8 mouse cellular contexts compared by ENCODE assay signal in genomic region chr9:107288711-107289110, GRCm38 (mm10). TPM values are rescaled to one million over a fixed set of nuclear protein-coding genes. Genes with fewer than 3 reads are reported as not detected.
A peak's percentile ranks its signal among the peaks of the same experiment; 100 is the strongest.
DNase-seq lines count a peak whose midpoint lies in the region; ATAC-seq and TF ChIP-seq lines count a peak whose summit lies in the region.

No protein-coding gene starts in this region.

- DNase-seq in testis, postnatal 10 days (ENCODE audit: low spot score) = no peak
- peak; percentile 45 for DNase-seq in kidney, postnatal 0 days (ENCODE audit: low spot score)
- DNase-seq in stomach, postnatal 0 days (ENCODE audit: low spot score) = peak; percentile 80
- no peak for DNase-seq in right cerebral cortex, adult 18-20 months
- DNase-seq in cerebellum, adult 11 months = no peak

- no peak overlapping the region for H3K27ac ChIP-seq in testis, adult 2 months (ENCODE audit: control insufficient read depth, insufficient read depth, low read depth, low read length)
- H3K27ac ChIP-seq in kidney, postnatal 0 days = 0 out of 2 replicates have a peak overlapping the region, but pooled peaks have one; percentile 65
- H3K27ac ChIP-seq in stomach, postnatal 0 days (replicated peaks) = peak overlapping the region; percentile 87

- H3K36me3 ChIP-seq in testis, adult 2 months (ENCODE audit: control insufficient read depth, insufficient read depth, low read length) = no peaks in the 10 kb centered on the region
- H3K36me3 ChIP-seq in erythroblast, embryonic 14.5 days (ENCODE audit: control insufficient read depth) = no peaks in the 10 kb centered on the region
- H3K36me3 ChIP-seq in kidney, postnatal 0 days (ENCODE audit: insufficient read depth, low read length) = no peaks in the 10 kb centered on the region
- H3K36me3 ChIP-seq in stomach, postnatal 0 days (ENCODE audit: control insufficient read depth, insufficient read depth, low read length) = no peaks in the 10 kb centered on the region

- no peaks in the 10 kb centered on the region for H3K27me3 ChIP-seq in testis, adult 2 months (ENCODE audit: control insufficient read depth, insufficient read depth, low read length)
- peaks cover 12% of the 10 kb centered on the region for H3K27me3 ChIP-seq in erythroblast, embryonic 14.5 days (ENCODE audit: control insufficient read depth)
- H3K27me3 ChIP-seq in kidney, postnatal 0 days (ENCODE audit: insufficient read depth, low read length) = no peaks in the 10 kb centered on the region
- no peaks in the 10 kb centered on the region for H3K27me3 ChIP-seq in stomach, postnatal 0 days (ENCODE audit: control insufficient read depth, insufficient read depth, low read length)

- H3K4me1 ChIP-seq in testis, adult 2 months (ENCODE audit: control insufficient read depth, insufficient read depth, low read length) = peaks cover 3% of the 10 kb centered on the region; the same call in 1 of the 2 replicates
- H3K4me1 ChIP-seq in erythroblast, embryonic 14.5 days (ENCODE audit: control insufficient read depth) = peaks cover 30% of the 10 kb centered on the region
- H3K4me1 ChIP-seq in kidney, postnatal 0 days (replicated peaks; ENCODE audit: insufficient read depth, low read length) = 0 out of 2 replicates have a peak, but pooled peaks cover 7% of the 10 kb centered on the region
- H3K4me1 ChIP-seq in stomach, postnatal 0 days (replicated peaks; ENCODE audit: control insufficient read depth, insufficient read depth) = no peaks in the 10 kb centered on the region

- peak overlapping the region; percentile 84 for H3K4me2 ChIP-seq in kidney, postnatal 0 days (ENCODE audit: low read length)
- peak overlapping the region; percentile 72 for H3K4me2 ChIP-seq in stomach, postnatal 0 days (replicated peaks; ENCODE audit: low read depth)

- H3K4me3 ChIP-seq in testis, adult 2 months (ENCODE audit: control insufficient read depth, low read depth, low read length) = peak overlapping the region; percentile 73
- peak overlapping the region; percentile 61 for H3K4me3 ChIP-seq in erythroblast, embryonic 14.5 days (replicated peaks)
- peak overlapping the region; percentile 43 for H3K4me3 ChIP-seq in kidney, postnatal 0 days (replicated peaks; ENCODE audit: low read depth, low read length)
- peak overlapping the region; percentile 43 for H3K4me3 ChIP-seq in stomach, postnatal 0 days (ENCODE audit: low read depth, low read length)

- no peak for TF ChIP-seq EP300 in stomach, postnatal 0 days (optimal IDR thresholded peaks at IDR 0.05)

- TF ChIP-seq CTCF in testis, adult 2 months (IDR thresholded peaks at IDR 0.05; ENCODE audit: control insufficient read depth, insufficient read depth, insufficient replicate concordance, low read depth, low read length) = no peak
- TF ChIP-seq CTCF in kidney, postnatal 0 days (IDR thresholded peaks at IDR 0.05; ENCODE audit: low read depth) = no peak
- no peak for TF ChIP-seq CTCF in stomach, postnatal 0 days (IDR thresholded peaks at IDR 0.05; ENCODE audit: low read depth)

- WGBS in kidney, postnatal 0 days = 38% methylated on average over 8 of the region's 8 CpGs
- WGBS in stomach, postnatal 0 days = 31% methylated on average over 8 of the region's 8 CpGs

- no peak for TF ChIP-seq POLR2A in testis, adult 2 months (IDR thresholded peaks at IDR 0.05; ENCODE audit: control insufficient read depth, low read depth, low read length)

- peak overlapping the region; percentile 53 for H3K9ac ChIP-seq in kidney, postnatal 0 days (ENCODE audit: low read depth, low read length)
- H3K9ac ChIP-seq in stomach, postnatal 0 days (ENCODE audit: low read length) = peak overlapping the region; percentile 51

- H3K9me3 ChIP-seq in erythroblast, embryonic 14.5 days (ENCODE audit: control insufficient read depth, low read length) = no peaks in the 10 kb centered on the region
- no peaks in the 10 kb centered on the region for H3K9me3 ChIP-seq in kidney, postnatal 0 days (replicated peaks; ENCODE audit: low read length)
- H3K9me3 ChIP-seq in stomach, postnatal 0 days (ENCODE audit: control insufficient read depth, low read length) = no peaks in the 10 kb centered on the region

- ATAC-seq in kidney, postnatal 0 days (replicated peaks; ENCODE audit: low FRiP score, low read depth) = 0 out of 2 replicates have a peak, but pooled peaks have one; percentile 15
- peak; percentile 54 for ATAC-seq in megakaryocyte, adult 5-6 weeks (ENCODE audit: poor library complexity, severe bottlenecking)
- ATAC-seq in stomach, postnatal 0 days (ENCODE audit: low FRiP score, low TSS enrichment) = peak; percentile 84

RNA-seq across cellular contexts. Expression of gene Mapkapk3, which starts 1.0 kb away (rescaled TPM):
- 4.1 and 5.2 TPM in 2 replicates for polyA plus RNA-seq in testis, adult 2 months (2012; rRNA removed)
- 0.11 TPM in 2 replicates for polyA plus RNA-seq in erythroblast, embryonic 14.5 days (2012)
- 13.4 and 14.0 TPM in 2 replicates for polyA plus RNA-seq in kidney, postnatal 0 days (2015; fragmentation: Nextera tagmentation; extraction: Ambion mirVana)
- total RNA-seq in megakaryocyte, adult 5-6 weeks (2015) = 98.6 and 105 TPM in 2 replicates
- total RNA-seq in megakaryocyte, adult 5-6 weeks (2017) = 156 and 174 TPM in 2 replicates
- 32.0 and 37.4 TPM in 2 replicates for polyA plus RNA-seq in stomach, postnatal 0 days (2015; fragmentation: Nextera tagmentation; extraction: Ambion mirVana)

RNA-seq across cellular contexts. Expression of gene Cish, which starts 7.1 kb away (rescaled TPM):
- 2.7 and 3.8 TPM in 2 replicates for polyA plus RNA-seq in testis, adult 2 months (2012; rRNA removed)
- 1.9 and 4.1 TPM in 2 replicates for polyA plus RNA-seq in erythroblast, embryonic 14.5 days (2012)
- polyA plus RNA-seq in kidney, postnatal 0 days (2015; fragmentation: Nextera tagmentation; extraction: Ambion mirVana) = 26.2 and 30.5 TPM in 2 replicates
- 1.7 and 5.3 TPM in 2 replicates for total RNA-seq in megakaryocyte, adult 5-6 weeks (2015)
- total RNA-seq in megakaryocyte, adult 5-6 weeks (2017) = 0.40 and 0.45 TPM in 2 replicates
- 30.8 and 32.2 TPM in 2 replicates for polyA plus RNA-seq in stomach, postnatal 0 days (2015; fragmentation: Nextera tagmentation; extraction: Ambion mirVana)

RNA-seq across cellular contexts. Expression of gene Hemk1, which starts 49.4 kb away (rescaled TPM):
- polyA plus RNA-seq in testis, adult 2 months (2012; rRNA removed) = 22.0 TPM in 2 replicates
- polyA plus RNA-seq in erythroblast, embryonic 14.5 days (2012) = 0.24 and 0.32 TPM in 2 replicates
- 10.1 and 11.5 TPM in 2 replicates for polyA plus RNA-seq in kidney, postnatal 0 days (2015; fragmentation: Nextera tagmentation; extraction: Ambion mirVana)
- 4.1 and 6.4 TPM in 2 replicates for total RNA-seq in megakaryocyte, adult 5-6 weeks (2015)
- total RNA-seq in megakaryocyte, adult 5-6 weeks (2017) = 5.0 and 8.0 TPM in 2 replicates
- 5.3 and 6.7 TPM in 2 replicates for polyA plus RNA-seq in stomach, postnatal 0 days (2015; fragmentation: Nextera tagmentation; extraction: Ambion mirVana)

RNA-seq across cellular contexts. Expression of gene 6430571L13Rik, which starts 51.7 kb away (rescaled TPM):
- polyA plus RNA-seq in testis, adult 2 months (2012; rRNA removed) = 0.40 and 0.53 TPM in 2 replicates
- not detected in 2 replicates for polyA plus RNA-seq in erythroblast, embryonic 14.5 days (2012)
- 2.0 and 2.2 TPM in 2 replicates for polyA plus RNA-seq in kidney, postnatal 0 days (2015; fragmentation: Nextera tagmentation; extraction: Ambion mirVana)
- total RNA-seq in megakaryocyte, adult 5-6 weeks (2015) = not detected in 2 replicates
- total RNA-seq in megakaryocyte, adult 5-6 weeks (2017) = not detected in 2 replicates
- polyA plus RNA-seq in stomach, postnatal 0 days (2015; fragmentation: Nextera tagmentation; extraction: Ambion mirVana) = 0.63 and 0.73 TPM in 2 replicates

RNA-seq across cellular contexts. Expression of gene Dock3, which starts 57.0 kb away (rescaled TPM):
- 21.8 and 23.2 TPM in 2 replicates for polyA plus RNA-seq in testis, adult 2 months (2012; rRNA removed)
- polyA plus RNA-seq in erythroblast, embryonic 14.5 days (2012) = 0.07 TPM in 1 of 2 replicates, not detected in the other
- polyA plus RNA-seq in kidney, postnatal 0 days (2015; fragmentation: Nextera tagmentation; extraction: Ambion mirVana) = 0.20 and 0.37 TPM in 2 replicates
- total RNA-seq in megakaryocyte, adult 5-6 weeks (2015) = not detected in 2 replicates
- not detected in 2 replicates for total RNA-seq in megakaryocyte, adult 5-6 weeks (2017)
- 0.93 and 1.9 TPM in 2 replicates for polyA plus RNA-seq in stomach, postnatal 0 days (2015; fragmentation: Nextera tagmentation; extraction: Ambion mirVana)

Comparison
In these comparisons a context has a peak if more than half of its experiments do, and no peak if none do; other contexts are left out.
1. DNase-seq: peak in kidney, postnatal 0 days (single experiment) and stomach, postnatal 0 days (single experiment); none in testis, postnatal 10 days (single experiment), right cerebral cortex, adult 18-20 months (single experiment) and cerebellum, adult 11 months (single experiment).
2. ATAC-seq: peak in every context shown above with its lines; median percentile 84 in stomach, postnatal 0 days; 54 in megakaryocyte, adult 5-6 weeks; 15 in kidney, postnatal 0 days.
3. Peak in every context shown above with its lines, with median percentiles within 50 percentile points of each other: H3K4me3 ChIP-seq.